Mouse (Mus musculus) right cerebral cortex, postnatal 36 days (tissue): ENCODE results near the gene Crtc3.

Source experiments
- DNase-seq, 2 experiments: peaks; one replicate each; pipeline ENCODE4 v3.0.0; 2022; ENCODE audit warnings: low spot score in 2 of 2, mixed read lengths in 1 of 2

Gene Crtc3

GRCm38 (mm10) chr7:80598436-80598985 is 90.2 kb downstream of the Crtc3 start:
- no peak for DNase-seq

- no peak for DNase-seq
Observed at GRCm38 (mm10) chr7:80597900-80598299, 90.8 kb downstream of the Crtc3 start.

- no peak for DNase-seq
Observed at GRCm38 (mm10) chr7:80589054-80589746, 99.5 kb downstream of the Crtc3 start.

GRCm38 (mm10) chr7:80587684-80588083 is 101.0 kb downstream of the Crtc3 start:
- DNase-seq: no peak

- no peak for DNase-seq
Observed at GRCm38 (mm10) chr7:80586681-80587660, 101.7 kb downstream of the Crtc3 start.

- DNase-seq: no peak
Observed at GRCm38 (mm10) chr7:80586161-80586560, 102.5 kb downstream of the Crtc3 start.

- DNase-seq: no peak
Observed at GRCm38 (mm10) chr7:80585380-80585779, 103.3 kb downstream of the Crtc3 start.

- DNase-seq: no peak
Observed at GRCm38 (mm10) chr7:80583981-80584380, 104.7 kb downstream of the Crtc3 start.

- DNase-seq: no peak
Observed at GRCm38 (mm10) chr7:80582821-80583451, 105.7 kb downstream of the Crtc3 start.

GRCm38 (mm10) chr7:80580368-80580767 is 108.3 kb downstream of the Crtc3 start:
- no peak for DNase-seq

- no peak for DNase-seq
Observed at GRCm38 (mm10) chr7:80577417-80577980, 111.2 kb downstream of the Crtc3 start.

GRCm38 (mm10) chr7:80576626-80577025 is 112.1 kb downstream of the Crtc3 start:
- DNase-seq: no peak

- no peak for DNase-seq
Observed at GRCm38 (mm10) chr7:80575750-80576149, 112.9 kb downstream of the Crtc3 start.

- no peak for DNase-seq
Observed at GRCm38 (mm10) chr7:80573076-80573475, 115.6 kb downstream of the Crtc3 start.

- no peak for DNase-seq
Observed at GRCm38 (mm10) chr7:80567982-80568381, 120.7 kb downstream of the Crtc3 start.

- DNase-seq: no peak
Observed at GRCm38 (mm10) chr7:80561931-80562330, 126.7 kb downstream of the Crtc3 start.

GRCm38 (mm10) chr7:80561271-80561670 is 127.4 kb downstream of the Crtc3 start:
- DNase-seq: no peak

GRCm38 (mm10) chr7:80558572-80558971 is 130.1 kb downstream of the Crtc3 start:
- DNase-seq: no peak

- DNase-seq: no peak
Observed at GRCm38 (mm10) chr7:80558101-80558500, 130.6 kb downstream of the Crtc3 start.

GRCm38 (mm10) chr7:80557161-80557560 is 131.5 kb downstream of the Crtc3 start:
- no peak for DNase-seq

- DNase-seq: no peak
Observed at GRCm38 (mm10) chr7:80556166-80556565, 132.5 kb downstream of the Crtc3 start.

- DNase-seq: no peak
Observed at GRCm38 (mm10) chr7:80555146-80555545, 133.5 kb downstream of the Crtc3 start.
